Mouse (Mus musculus): ENCODE results near the gene Rapgef4. TPM values are rescaled to one million over a fixed set of nuclear protein-coding genes. Genes with fewer than 3 reads are reported as not detected.

Gene Rapgef4
- polyA plus RNA-seq, 1 experiment from 2014 or later = 4.2 TPM

GRCm38 (mm10) chr2:71958393-71958792, 22.6 kb upstream of the Rapgef4 start:
- no peak overlapping the region for H3K4me3 ChIP-seq
- ATAC-seq (ENCODE audit: extremely low read depth, insufficient number of reproducible peaks, low FRiP score, low TSS enrichment) = no peak
- no peaks in the 10 kb centered on the region for H3K36me3 ChIP-seq
- no peak overlapping the region for H3K4me2 ChIP-seq
- no peaks in the 10 kb centered on the region for H3K9me3 ChIP-seq
- H3K9ac ChIP-seq = no peak overlapping the region
- no peaks in the 10 kb centered on the region; the same call in 1 of the 2 replicates for H3K27me3 ChIP-seq (replicated peaks)
- 75% methylated on average over 3 of the region's 3 CpGs for whole genome bisulfite sequencing
- H3K4me1 ChIP-seq = no peaks in the 10 kb centered on the region
- no peak overlapping the region for H3K27ac ChIP-seq (replicated peaks)

- Histone ChIP-seq H3K4me2 (no peak overlapping the region), H3K27me3 (replicated peaks) (no peaks in the 10 kb centered on the region), H3K9ac (no peak overlapping the region), H3K36me3 (no peaks in the 10 kb centered on the region), H3K27ac (replicated peaks) (no peak overlapping the region), H3K9me3 (no peaks in the 10 kb centered on the region), H3K4me3 (no peak overlapping the region), H3K4me1 (no peaks in the 10 kb centered on the region)
- 47% methylated on average over 10 of the region's 10 CpGs for WGBS
- no peak for ATAC-seq (ENCODE audit: extremely low read depth, insufficient number of reproducible peaks, low FRiP score, low TSS enrichment)
Observed at GRCm38 (mm10) chr2:71964216-71964615, 16.8 kb upstream of the Rapgef4 start.

DNA sequence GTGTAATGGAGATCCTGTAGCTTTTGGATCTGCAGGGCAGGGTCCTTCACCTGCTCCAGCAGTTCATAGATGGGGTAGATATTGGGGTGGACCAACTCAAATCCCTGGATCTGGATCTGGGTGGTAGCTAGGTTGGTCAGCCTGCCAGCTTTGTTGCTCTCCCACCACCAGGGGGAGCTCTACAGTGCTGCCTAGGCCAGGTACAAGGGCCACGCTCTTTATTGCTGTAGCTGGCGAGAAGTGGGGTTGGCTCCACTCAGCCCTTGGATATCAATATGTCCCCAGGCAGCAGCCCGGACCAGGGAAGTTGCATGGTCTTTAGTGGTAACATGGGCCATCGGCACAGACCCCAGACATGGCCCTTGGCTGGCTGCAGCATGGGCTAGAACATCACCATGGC, 15.6 kb upstream of the Rapgef4 start:
- no peaks in the 10 kb centered on the region for H3K36me3 ChIP-seq
- no peaks in the 10 kb centered on the region for H3K9me3 ChIP-seq
- H3K4me3 ChIP-seq = no peak overlapping the region
- H3K9ac ChIP-seq = no peak overlapping the region
- 78% methylated on average over 4 of the region's 4 CpGs for WGBS
- H3K4me2 ChIP-seq = no peak overlapping the region
- no peak overlapping the region for H3K27ac ChIP-seq (replicated peaks)
- H3K4me1 ChIP-seq = no peaks in the 10 kb centered on the region
- no peaks in the 10 kb centered on the region for H3K27me3 ChIP-seq (replicated peaks)
- no peak for ATAC-seq (ENCODE audit: extremely low read depth, insufficient number of reproducible peaks, low FRiP score, low TSS enrichment)

DNA sequence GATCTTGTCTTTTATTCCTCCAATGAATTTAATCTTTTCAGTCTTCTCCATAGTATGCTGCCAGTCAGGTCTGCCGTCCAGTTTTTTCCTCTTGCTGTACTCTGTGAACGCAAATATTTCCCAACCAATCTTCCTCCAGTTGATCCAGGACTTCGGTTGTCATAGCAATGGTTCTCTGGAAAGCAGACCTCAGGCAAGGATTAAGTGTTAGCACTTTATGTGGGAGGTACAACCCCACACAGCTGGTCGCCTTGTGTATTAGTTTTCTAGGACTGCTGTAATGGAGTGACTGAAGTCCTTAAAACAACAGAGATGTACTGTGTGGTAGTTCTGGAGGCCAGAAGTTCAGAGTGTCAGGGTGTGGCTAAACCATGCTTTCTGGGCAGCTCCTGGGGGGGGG, 14.3 kb upstream of the Rapgef4 start:
- H3K4me3 ChIP-seq = no peak overlapping the region
- peaks cover 5% of the 10 kb centered on the region; the same call in 1 of the 2 replicates for H3K27me3 ChIP-seq (replicated peaks)
- H3K36me3 ChIP-seq = no peaks in the 10 kb centered on the region
- no peak for ATAC-seq (ENCODE audit: extremely low read depth, insufficient number of reproducible peaks, low FRiP score, low TSS enrichment)
- no peaks in the 10 kb centered on the region for H3K9me3 ChIP-seq
- H3K9ac ChIP-seq = no peak overlapping the region
- H3K4me1 ChIP-seq = no peaks in the 10 kb centered on the region
- no peak overlapping the region for H3K27ac ChIP-seq (replicated peaks)
- H3K4me2 ChIP-seq = no peak overlapping the region
- WGBS = 66% methylated on average over 4 of the region's 4 CpGs

DNA sequence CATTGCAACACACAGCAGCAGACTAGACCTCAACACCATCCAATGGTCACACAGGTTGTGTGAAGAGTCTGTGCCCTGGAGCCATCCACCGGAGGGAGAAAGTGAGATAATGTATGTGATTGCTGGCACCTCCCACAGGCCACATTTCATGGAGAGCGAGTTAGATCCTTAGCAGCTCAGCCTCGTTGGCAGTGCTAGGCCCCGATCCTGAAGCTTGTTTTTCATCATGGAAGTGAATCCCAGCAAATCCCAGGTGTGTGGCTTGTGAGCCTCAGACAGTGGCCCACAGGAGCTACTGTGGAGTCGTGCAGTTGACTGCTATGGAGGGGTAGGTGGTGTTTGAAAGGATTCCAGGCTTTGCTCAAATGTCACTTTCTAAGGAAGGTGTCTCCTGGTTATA, 13.2 kb upstream of the Rapgef4 start:
- Histone ChIP-seq H3K9ac (no peak overlapping the region), H3K27ac (replicated peaks) (no peak overlapping the region), H3K36me3 (no peaks in the 10 kb centered on the region), H3K4me3 (no peak overlapping the region), H3K4me2 (no peak overlapping the region), H3K4me1 (no peaks in the 10 kb centered on the region), H3K27me3 (replicated peaks) (peaks cover 5% of the 10 kb centered on the region), H3K9me3 (no peaks in the 10 kb centered on the region)
- no peak for ATAC-seq (ENCODE audit: extremely low read depth, insufficient number of reproducible peaks, low FRiP score, low TSS enrichment)
- WGBS = 67% methylated on average over 5 of the region's 5 CpGs

GRCm38 (mm10) chr2:71973646-71974045, 7.4 kb upstream of the Rapgef4 start:
- no peaks in the 10 kb centered on the region; the same call in 1 of the 2 replicates for H3K9me3 ChIP-seq
- WGBS = 75% methylated on average over 3 of the region's 3 CpGs

GRCm38 (mm10) chr2:71974143-71974846, 6.7 kb upstream of the Rapgef4 start:
- peaks cover 5% of the 10 kb centered on the region for H3K27me3 ChIP-seq (replicated peaks)
- H3K4me1 ChIP-seq = no peaks in the 10 kb centered on the region
- ATAC-seq (ENCODE audit: extremely low read depth, insufficient number of reproducible peaks, low FRiP score, low TSS enrichment) = no peak
- no peaks in the 10 kb centered on the region; the same call in 1 of the 2 replicates for H3K9me3 ChIP-seq
- 76% methylated on average over 10 of the region's 11 CpGs for WGBS
- no peak overlapping the region for H3K27ac ChIP-seq (replicated peaks)
- H3K36me3 ChIP-seq = no peaks in the 10 kb centered on the region
- no peak overlapping the region for H3K9ac ChIP-seq
- H3K4me3 ChIP-seq = no peak overlapping the region
- no peak overlapping the region for H3K4me2 ChIP-seq

More at GRCm38 (mm10) chr2:71973646-71974045, 7.4 kb upstream of the Rapgef4 start:
- no peaks in the 10 kb centered on the region for H3K36me3 ChIP-seq
- H3K27ac ChIP-seq (replicated peaks) = no peak overlapping the region
- H3K4me2 ChIP-seq = no peak overlapping the region
- H3K9ac ChIP-seq = no peak overlapping the region
- ATAC-seq (ENCODE audit: extremely low read depth, insufficient number of reproducible peaks, low FRiP score, low TSS enrichment) = no peak
- H3K4me3 ChIP-seq = no peak overlapping the region
- no peaks in the 10 kb centered on the region for H3K4me1 ChIP-seq
- peaks cover 5% of the 10 kb centered on the region for H3K27me3 ChIP-seq (replicated peaks)

DNA sequence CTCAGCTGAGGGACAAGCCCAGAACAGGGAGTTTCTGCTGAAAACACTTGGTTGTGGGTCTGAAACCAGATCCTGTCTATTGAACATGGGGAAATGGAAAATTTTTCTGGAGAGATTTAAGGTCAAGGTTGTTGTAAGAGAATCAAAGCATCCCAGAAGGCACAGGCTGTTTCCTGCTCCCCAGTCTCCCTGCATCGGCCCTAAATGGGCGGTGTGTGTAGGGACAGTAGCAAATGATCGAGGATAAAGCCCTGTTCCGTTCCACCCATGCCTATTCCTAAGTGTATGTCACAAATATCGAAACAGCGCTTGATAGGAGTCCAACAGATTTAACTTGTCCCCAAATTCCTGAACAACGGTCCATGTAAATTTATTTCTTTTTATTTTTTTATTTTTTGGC, 1.1 kb upstream of the Rapgef4 start:
- Histone ChIP-seq H3K27me3 (replicated peaks) (peaks cover 22% of the 10 kb centered on the region), H3K4me3 (no peak overlapping the region), H3K4me2 (no peak overlapping the region), H3K36me3 (no peaks in the 10 kb centered on the region), H3K9me3 (no peaks in the 10 kb centered on the region; the same call in 1 of the 2 replicates), H3K4me1 (peaks cover 10% of the 10 kb centered on the region; the same call in 1 of the 2 replicates), H3K9ac (no peak overlapping the region), H3K27ac (replicated peaks) (no peak overlapping the region)
- ATAC-seq (ENCODE audit: extremely low read depth, insufficient number of reproducible peaks, low FRiP score, low TSS enrichment) = no peak
- 77% methylated on average over 7 of the region's 7 CpGs for WGBS

DNA sequence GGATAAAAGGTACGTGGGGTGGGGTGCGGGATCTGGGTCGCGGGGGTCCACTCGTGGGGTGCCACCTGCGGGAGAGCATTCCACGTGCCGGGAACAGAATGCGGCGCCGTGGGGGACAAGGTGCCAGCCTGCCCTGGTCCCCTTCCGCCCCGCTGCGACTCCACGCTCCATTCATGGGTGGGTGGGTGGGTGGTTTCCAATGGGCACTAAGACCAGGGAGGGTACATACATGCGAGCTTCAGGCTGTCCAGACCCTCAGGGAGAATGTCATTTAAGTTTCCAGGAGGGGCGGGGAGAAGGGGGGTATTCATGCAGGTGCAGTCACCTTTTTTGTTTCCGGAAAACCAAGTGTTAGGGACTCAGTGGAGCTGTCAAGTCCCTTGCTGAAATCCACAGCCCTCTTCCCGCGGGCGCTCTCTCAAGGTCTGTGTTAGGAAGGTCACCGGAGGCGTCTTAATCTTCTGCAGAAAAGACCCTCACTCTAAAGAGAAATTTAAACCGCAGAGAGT, 357 bp downstream of the Rapgef4 start:
- H3K9ac ChIP-seq = peak overlapping the region; percentile 83
- 12% methylated on average over 24 of the region's 24 CpGs for WGBS
- ATAC-seq (ENCODE audit: extremely low read depth, insufficient number of reproducible peaks, low FRiP score, low TSS enrichment) = no peak
- H3K9me3 ChIP-seq = no peaks in the 10 kb centered on the region; the same call in 1 of the 2 replicates
- H3K36me3 ChIP-seq = no peaks in the 10 kb centered on the region
- peaks cover 10% of the 10 kb centered on the region; the same call in 1 of the 2 replicates for H3K4me1 ChIP-seq
- peak overlapping the region; percentile 98 for H3K4me2 ChIP-seq
- H3K4me3 ChIP-seq = peak overlapping the region; percentile 73
- no peak overlapping the region for H3K27ac ChIP-seq (replicated peaks)
- H3K27me3 ChIP-seq (replicated peaks) = peaks cover 22% of the 10 kb centered on the region

- WGBS = 79% methylated on average over 6 of the region's 6 CpGs
- no peak for ATAC-seq (ENCODE audit: extremely low read depth, insufficient number of reproducible peaks, low FRiP score, low TSS enrichment)
- peaks cover 10% of the 10 kb centered on the region; the same call in 1 of the 2 replicates for H3K4me1 ChIP-seq
- 0 out of 2 replicates have a peak overlapping the region, but pooled peaks have one; percentile 83 for H3K9ac ChIP-seq
- peaks cover 22% of the 10 kb centered on the region for H3K27me3 ChIP-seq (replicated peaks)
- H3K27ac ChIP-seq (replicated peaks) = no peak overlapping the region
- H3K4me3 ChIP-seq = peak overlapping the region; percentile 73
- no peaks in the 10 kb centered on the region for H3K36me3 ChIP-seq
- H3K4me2 ChIP-seq = peak overlapping the region; percentile 98
- no peaks in the 10 kb centered on the region; the same call in 1 of the 2 replicates for H3K9me3 ChIP-seq
Observed at GRCm38 (mm10) chr2:71981896-71982295, 856 bp downstream of the Rapgef4 start.

GRCm38 (mm10) chr2:71982868-71983597, 2.0 kb downstream of the Rapgef4 start:
- WGBS = 70% methylated on average over 10 of the region's 10 CpGs
- Histone ChIP-seq H3K36me3 (no peaks in the 10 kb centered on the region), H3K27me3 (replicated peaks) (peaks cover 22% of the 10 kb centered on the region), H3K9ac (no peak overlapping the region), H3K27ac (replicated peaks) (no peak overlapping the region), H3K9me3 (no peaks in the 10 kb centered on the region), H3K4me2 (peak overlapping the region; percentile 16; the same call in 1 of the 2 replicates), H3K4me3 (no peak overlapping the region), H3K4me1 (peaks cover 10% of the 10 kb centered on the region; the same call in 1 of the 2 replicates)
- ATAC-seq (ENCODE audit: extremely low read depth, insufficient number of reproducible peaks, low FRiP score, low TSS enrichment) = no peak
